Mouse (Mus musculus): ENCODE results near the gene Prkn. TPM values are rescaled to one million over a fixed set of nuclear protein-coding genes. Genes with fewer than 3 reads are reported as not detected.

Prkn gene
- polyA plus RNA-seq, 1 experiment from 2014 or later = 3.9 TPM

DNA sequence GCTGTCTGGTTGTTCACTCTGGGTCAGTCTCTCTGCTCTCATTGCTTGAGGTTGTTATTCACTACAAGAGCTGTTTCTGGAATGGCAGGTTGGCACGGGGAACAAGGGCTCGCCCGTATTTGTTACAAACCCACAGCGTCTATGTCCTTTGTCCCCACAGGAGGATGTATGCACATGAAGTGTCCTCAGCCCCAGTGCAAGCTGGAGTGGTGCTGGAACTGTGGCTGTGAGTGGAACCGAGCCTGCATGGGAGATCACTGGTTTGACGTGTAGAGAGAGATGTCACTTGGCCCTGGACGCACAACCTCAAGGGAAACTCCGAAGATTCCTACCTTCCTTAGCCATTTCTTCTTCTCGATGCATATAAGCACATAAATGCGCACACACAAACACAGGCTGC is 1221.2 kb downstream of the Prkn start:
- peaks cover 4% of the 10 kb centered on the region; the same call in 1 of the 2 replicates for H3K4me1 ChIP-seq (replicated peaks)
- 95% methylated on average over 10 of the region's 10 CpGs for WGBS
- no peak overlapping the region for H3K9ac ChIP-seq
- H3K36me3 ChIP-seq = no peaks in the 10 kb centered on the region
- H3K27me3 ChIP-seq = no peaks in the 10 kb centered on the region
- H3K27ac ChIP-seq = no peak overlapping the region
- no peak overlapping the region for H3K4me3 ChIP-seq
- H3K4me2 ChIP-seq = no peak overlapping the region
- H3K9me3 ChIP-seq = no peaks in the 10 kb centered on the region
- no peak for ATAC-seq (ENCODE audit: low FRiP score)

DNA sequence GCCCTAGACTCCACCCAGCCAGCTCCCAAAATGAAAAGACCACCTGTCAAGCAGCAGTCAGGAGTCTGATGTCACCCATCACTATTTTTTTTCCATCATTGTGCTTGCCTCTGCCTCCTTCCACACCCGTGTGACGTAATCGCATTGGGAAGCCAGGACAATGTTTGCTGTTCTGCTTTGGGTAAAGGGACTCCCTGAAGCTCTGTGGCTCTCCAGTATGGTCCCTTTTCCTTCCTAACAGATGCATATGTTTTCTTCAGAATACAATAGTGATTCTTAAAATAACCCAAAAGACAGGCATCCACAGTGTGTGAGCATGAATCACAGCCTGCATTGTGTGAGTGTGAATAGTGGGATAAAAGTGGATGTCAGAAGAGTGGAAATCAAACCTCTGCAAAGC is 1222.7 kb downstream of the Prkn start:
- Histone ChIP-seq H3K4me2 (no peak overlapping the region), H3K4me1 (replicated peaks) (peaks cover 4% of the 10 kb centered on the region; the same call in 1 of the 2 replicates), H3K9ac (no peak overlapping the region), H3K9me3 (no peaks in the 10 kb centered on the region), H3K4me3 (no peak overlapping the region), H3K27ac (no peak overlapping the region), H3K36me3 (no peaks in the 10 kb centered on the region), H3K27me3 (no peaks in the 10 kb centered on the region)
- no peak for ATAC-seq (ENCODE audit: low FRiP score)
- 78% methylated on average over 3 of the region's 3 CpGs for WGBS

DNA sequence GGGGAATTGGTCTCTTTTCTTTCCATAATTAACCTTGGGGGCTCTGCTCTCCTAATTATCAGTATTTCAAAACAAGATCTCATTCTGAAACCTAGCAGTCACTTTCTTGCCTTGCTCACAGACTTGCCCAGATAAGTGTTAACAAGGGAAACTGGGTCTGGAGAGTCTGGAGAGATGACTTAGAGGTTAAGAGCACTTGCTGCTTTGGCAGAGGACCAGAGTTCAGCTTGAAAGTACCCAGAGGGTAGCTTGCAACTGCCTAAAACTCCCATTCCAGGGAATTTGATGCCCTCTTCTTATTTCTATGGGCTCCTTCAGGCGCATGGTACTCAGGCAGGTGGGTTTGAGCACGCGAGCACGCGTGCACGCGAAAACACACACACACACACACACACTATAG is 1223.3 kb downstream of the Prkn start:
- H3K27me3 ChIP-seq = no peaks in the 10 kb centered on the region
- ATAC-seq (ENCODE audit: low FRiP score) = no peak
- WGBS = 96% methylated on average over 7 of the region's 7 CpGs

DNA sequence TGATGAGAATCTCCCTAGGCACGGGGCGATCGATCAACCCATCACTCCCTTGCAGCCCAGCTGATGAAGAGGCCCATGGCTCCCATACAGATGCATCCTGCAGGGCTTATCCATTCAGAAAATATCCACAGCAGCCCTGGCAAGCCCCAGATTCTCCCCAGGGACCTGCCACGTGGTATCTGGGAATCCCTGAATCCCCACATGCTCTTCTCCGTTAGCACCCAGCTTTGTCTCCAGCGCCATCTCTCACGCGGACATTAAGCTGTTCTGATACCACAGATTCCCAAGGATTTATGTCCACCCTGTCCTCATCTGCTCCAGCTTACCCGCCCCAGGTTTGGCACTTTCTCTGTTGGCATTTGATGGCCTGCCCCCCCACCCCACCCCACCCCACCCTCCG is 1225.9 kb downstream of the Prkn start:
- H3K9ac ChIP-seq = no peak overlapping the region
- 70% methylated on average over 10 of the region's 10 CpGs for WGBS
- no peaks in the 10 kb centered on the region for H3K36me3 ChIP-seq
- no peak overlapping the region for H3K27ac ChIP-seq
- H3K4me2 ChIP-seq = no peak overlapping the region
- peaks cover 5% of the 10 kb centered on the region; the same call in 1 of the 2 replicates for H3K9me3 ChIP-seq
- H3K4me3 ChIP-seq = no peak overlapping the region
- no peak for ATAC-seq (ENCODE audit: low FRiP score)
- no peaks in the 10 kb centered on the region for H3K27me3 ChIP-seq
- peaks cover 4% of the 10 kb centered on the region; the same call in 1 of the 2 replicates for H3K4me1 ChIP-seq (replicated peaks)

More for the DNA sequence above, 1223.3 kb downstream of the Prkn start:
- H3K9ac ChIP-seq = no peak overlapping the region
- H3K36me3 ChIP-seq = no peaks in the 10 kb centered on the region
- H3K27ac ChIP-seq = no peak overlapping the region
- H3K4me3 ChIP-seq = no peak overlapping the region
- no peak overlapping the region for H3K4me2 ChIP-seq
- H3K4me1 ChIP-seq (replicated peaks) = peaks cover 4% of the 10 kb centered on the region; the same call in 1 of the 2 replicates
- H3K9me3 ChIP-seq = no peaks in the 10 kb centered on the region

DNA sequence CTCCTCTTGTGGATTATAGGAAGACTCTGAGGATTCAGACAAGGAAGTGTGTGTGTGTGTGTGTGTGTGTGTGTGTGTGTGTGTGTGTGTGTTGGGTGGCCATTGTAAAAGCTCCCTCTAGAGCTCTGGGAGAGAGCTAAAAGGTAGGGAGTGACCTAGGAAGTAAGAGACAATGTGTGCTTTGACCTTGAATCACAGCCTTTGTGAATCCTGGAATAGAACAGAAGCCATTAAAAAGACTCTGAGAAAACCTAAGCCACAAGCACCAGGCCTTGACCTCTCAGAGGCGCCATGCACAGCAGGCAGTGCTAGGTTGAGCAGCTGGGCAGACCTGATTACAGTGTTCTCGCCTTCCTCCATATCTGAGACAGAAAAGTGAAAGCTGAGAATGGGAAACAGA is 1236.6 kb downstream of the Prkn start:
- ATAC-seq (ENCODE audit: low FRiP score) = no peak
- WGBS = 34% methylated on average over 2 of the region's 2 CpGs
- Histone ChIP-seq H3K36me3 (no peaks in the 10 kb centered on the region), H3K27ac (no peak overlapping the region), H3K4me2 (no peak overlapping the region), H3K9ac (no peak overlapping the region), H3K4me3 (no peak overlapping the region), H3K27me3 (no peaks in the 10 kb centered on the region), H3K4me1 (replicated peaks) (peaks cover 6% of the 10 kb centered on the region; the same call in 1 of the 2 replicates), H3K9me3 (no peaks in the 10 kb centered on the region)

DNA sequence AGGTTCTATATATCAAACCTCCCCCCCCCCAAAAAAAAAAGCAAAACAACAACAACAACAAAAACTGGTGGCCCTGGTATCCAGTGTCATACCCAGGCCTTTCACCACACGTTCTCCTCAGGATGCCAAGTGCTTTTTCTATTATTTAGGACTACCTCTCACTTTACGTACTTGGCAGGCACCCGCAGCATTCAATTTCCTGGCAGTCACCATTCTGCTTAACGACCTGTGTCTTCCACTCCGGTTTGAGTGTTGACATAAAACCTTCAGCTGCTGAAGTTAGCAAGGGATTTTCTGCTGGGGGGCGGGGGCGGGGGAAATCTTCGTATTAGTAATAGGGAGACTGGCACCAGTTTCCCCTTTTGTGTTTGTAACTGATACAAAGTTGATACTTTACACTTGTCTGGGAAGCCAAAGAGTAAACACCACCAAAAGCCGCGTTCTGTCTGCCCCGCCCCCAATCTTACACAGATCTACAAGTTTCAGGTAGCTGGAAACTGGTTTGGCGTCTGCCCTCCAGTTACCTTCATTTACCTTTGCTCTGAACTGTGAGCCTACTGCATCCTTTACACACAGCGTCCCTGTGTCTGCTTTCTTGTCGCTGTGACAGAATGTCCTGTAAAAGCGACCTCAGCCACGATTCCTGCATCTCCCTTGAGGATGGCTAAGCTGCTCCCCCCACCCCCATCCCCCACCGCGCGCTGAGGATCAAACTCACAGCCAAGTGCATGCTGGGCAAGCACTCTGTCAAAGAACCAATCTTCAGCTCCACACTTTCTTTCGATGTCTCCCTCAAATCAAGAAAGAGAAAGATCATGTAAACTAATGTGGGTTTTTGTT is 1240.7 kb downstream of the Prkn start:
- Histone ChIP-seq H3K4me3 (no peak overlapping the region), H3K9me3 (no peaks in the 10 kb centered on the region), H3K27ac (no peak overlapping the region), H3K4me2 (no peak overlapping the region), H3K27me3 (no peaks in the 10 kb centered on the region), H3K36me3 (no peaks in the 10 kb centered on the region), H3K9ac (no peak overlapping the region), H3K4me1 (replicated peaks) (peaks cover 6% of the 10 kb centered on the region; the same call in 1 of the 2 replicates)
- 56% methylated on average over 20 of the region's 20 CpGs for WGBS
- no peak for ATAC-seq (ENCODE audit: low FRiP score)

DNA sequence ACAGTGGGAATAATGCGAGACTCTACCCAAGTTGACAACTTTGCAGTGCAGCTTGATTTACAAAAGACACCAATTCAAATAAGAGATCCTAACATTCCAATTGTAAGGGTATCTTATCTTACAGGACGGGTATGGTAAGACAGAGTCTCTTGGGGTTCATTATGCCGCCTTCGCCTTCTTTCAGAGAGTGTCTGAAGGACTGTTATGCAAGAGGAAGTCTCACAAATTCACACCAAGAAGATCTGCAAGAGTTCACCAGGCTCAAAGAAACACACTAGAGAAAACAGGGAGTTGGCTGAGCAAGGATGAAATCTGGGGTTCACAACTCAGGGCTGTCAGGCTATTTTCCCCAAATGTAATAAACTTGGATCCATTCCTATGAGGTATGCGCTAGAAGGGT is 1242.0 kb downstream of the Prkn start:
- 91% methylated on average over 5 of the region's 5 CpGs for WGBS
- Histone ChIP-seq H3K27me3 (no peaks in the 10 kb centered on the region), H3K4me2 (no peak overlapping the region), H3K9me3 (no peaks in the 10 kb centered on the region), H3K27ac (no peak overlapping the region), H3K9ac (no peak overlapping the region), H3K4me1 (replicated peaks) (peaks cover 6% of the 10 kb centered on the region; the same call in 1 of the 2 replicates), H3K4me3 (no peak overlapping the region), H3K36me3 (no peaks in the 10 kb centered on the region)
- ATAC-seq (ENCODE audit: low FRiP score) = no peak

DNA sequence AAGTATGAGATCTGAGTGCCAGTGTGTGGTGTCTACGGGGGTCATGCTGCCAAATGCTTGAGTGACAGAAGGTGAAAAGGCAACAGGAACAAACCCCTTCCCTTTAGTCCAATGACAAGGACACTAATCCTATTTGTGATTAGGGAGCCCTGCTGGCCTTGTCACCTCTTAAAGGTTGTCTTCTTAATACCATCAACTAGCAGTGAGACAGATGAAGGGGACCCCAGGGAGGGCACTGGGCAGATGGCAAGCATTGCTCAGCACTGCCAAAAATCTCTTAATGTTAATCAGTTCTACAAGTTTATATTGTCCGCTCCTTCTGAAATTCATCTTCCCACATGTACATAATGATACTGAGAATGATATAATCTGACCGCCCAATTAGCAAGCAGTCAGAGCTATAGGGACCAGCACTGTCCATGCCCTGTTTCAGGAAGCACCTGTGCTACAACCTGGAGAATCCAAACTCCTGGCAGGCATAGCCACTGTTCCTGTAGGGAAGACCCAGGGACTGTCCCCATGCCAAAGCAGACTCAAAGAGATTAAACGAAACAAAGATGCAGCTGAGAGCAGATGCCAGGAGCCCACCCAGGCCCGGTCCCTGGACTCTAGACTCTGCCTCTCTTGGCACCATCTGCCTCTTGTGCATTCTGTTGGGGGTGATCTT is 1250.2 kb downstream of the Prkn start:
- WGBS = 67% methylated on average over 5 of the region's 5 CpGs
- H3K4me1 ChIP-seq (replicated peaks) = peaks cover 8% of the 10 kb centered on the region

DNA sequence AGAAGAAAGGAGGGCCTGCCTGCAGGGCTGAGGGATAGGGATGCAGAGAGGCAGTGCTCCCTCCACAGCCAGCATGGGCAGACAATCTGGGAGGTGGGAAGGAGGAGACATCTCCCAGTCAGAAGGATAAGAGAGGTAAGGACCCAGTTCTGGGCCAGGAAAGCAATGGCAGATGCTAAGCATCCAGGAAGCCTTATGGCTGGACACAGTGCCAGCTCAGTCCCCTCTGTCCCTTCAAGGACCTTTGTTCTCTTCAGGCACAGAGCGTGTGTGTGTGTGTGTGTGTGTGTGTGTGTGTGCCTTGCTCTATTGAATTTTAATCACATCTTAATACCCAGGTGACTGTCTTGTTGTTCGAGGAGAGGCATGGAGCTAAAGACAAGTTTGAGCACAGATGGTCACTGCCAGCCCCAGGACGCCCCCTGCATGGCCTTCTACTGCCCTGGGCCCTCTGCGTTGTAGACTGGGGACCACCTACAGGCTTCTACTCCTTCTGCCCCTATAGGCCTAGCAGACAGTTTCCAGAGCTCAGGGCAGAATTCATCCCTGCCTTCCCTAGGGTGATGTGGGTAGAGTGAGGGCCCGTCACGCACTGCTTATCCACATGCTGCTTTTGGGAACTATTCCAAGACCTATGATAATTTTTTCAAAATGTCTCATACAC is 1252.8 kb downstream of the Prkn start:
- H3K4me3 ChIP-seq = no peak overlapping the region
- H3K27ac ChIP-seq = no peak overlapping the region
- peaks cover 8% of the 10 kb centered on the region for H3K4me1 ChIP-seq (replicated peaks)
- no peak for ATAC-seq (ENCODE audit: low FRiP score)
- H3K9me3 ChIP-seq = no peaks in the 10 kb centered on the region
- H3K9ac ChIP-seq = no peak overlapping the region
- H3K4me2 ChIP-seq = no peak overlapping the region
- no peaks in the 10 kb centered on the region for H3K36me3 ChIP-seq
- H3K27me3 ChIP-seq = no peaks in the 10 kb centered on the region
- 70% methylated on average over 6 of the region's 6 CpGs for WGBS

More for the DNA sequence above, 1250.2 kb downstream of the Prkn start:
- H3K27ac ChIP-seq = no peak overlapping the region
- no peak overlapping the region for H3K9ac ChIP-seq
- no peak overlapping the region for H3K4me3 ChIP-seq
- no peak for ATAC-seq (ENCODE audit: low FRiP score)
- H3K9me3 ChIP-seq = no peaks in the 10 kb centered on the region
- H3K4me2 ChIP-seq = no peak overlapping the region
- no peaks in the 10 kb centered on the region for H3K36me3 ChIP-seq
- H3K27me3 ChIP-seq = no peaks in the 10 kb centered on the region

DNA sequence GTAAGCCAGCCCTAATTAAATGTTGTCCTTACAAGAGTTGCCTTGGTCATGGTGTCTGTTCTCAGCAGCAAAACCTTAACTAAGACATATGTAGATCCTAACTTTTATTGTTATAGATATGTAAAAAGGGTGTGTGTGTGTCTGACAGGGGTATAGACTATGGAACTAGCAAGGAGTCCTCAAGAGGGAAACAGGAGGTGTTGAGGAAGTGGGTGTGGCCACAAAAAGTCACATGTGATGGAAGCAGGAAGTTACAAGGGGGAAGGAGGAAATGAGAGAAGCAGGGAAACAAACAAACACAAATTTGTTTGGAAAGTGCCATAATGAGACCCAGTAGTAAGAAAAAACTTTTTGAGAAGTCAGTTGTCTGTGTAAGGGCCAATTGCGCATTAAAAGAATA is 1253.8 kb downstream of the Prkn start:
- no peak for ATAC-seq (ENCODE audit: low FRiP score)
- Histone ChIP-seq H3K4me2 (no peak overlapping the region), H3K9ac (no peak overlapping the region), H3K27ac (no peak overlapping the region), H3K36me3 (no peaks in the 10 kb centered on the region), H3K4me1 (replicated peaks) (peaks cover 8% of the 10 kb centered on the region), H3K4me3 (no peak overlapping the region), H3K27me3 (no peaks in the 10 kb centered on the region), H3K9me3 (no peaks in the 10 kb centered on the region)
- WGBS = 100% methylated on average over 1 of the region's 1 CpGs

DNA sequence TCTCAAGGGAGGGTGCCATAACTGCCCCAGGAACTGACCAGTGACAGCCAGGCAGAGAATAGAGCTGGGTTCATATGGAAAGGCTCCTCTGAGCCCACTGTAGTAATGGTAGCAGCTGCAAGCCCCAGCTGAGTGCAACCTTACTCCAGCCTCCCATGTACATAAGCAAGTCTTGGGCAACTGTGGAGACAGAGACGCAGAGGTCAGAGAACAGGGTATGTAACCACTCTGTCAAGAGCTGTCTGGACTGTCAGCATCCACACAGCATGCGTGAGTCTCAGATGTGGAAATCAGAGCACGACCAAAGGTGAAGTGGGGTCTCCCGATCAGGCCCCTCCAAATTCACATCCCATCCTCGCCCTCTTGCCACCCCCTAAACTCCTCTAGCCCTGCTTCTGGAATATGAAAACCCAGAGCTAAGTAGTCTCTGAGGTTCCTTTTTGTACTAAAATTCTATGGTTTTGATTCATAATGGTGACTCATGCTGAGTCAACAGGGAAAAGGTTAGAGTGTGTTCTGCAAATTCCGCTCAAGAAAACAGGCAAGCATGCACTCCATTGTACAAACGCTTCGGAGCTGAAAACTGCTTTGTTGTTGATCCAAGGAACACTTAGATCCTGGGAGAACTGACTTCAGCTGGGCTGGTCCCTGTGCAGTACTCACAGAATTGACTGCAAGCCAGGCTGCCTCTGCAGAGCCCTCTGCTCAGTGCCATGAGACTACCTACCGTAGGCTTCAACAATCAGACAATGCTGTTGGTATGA is 1254.8 kb downstream of the Prkn start:
- Histone ChIP-seq H3K4me1 (replicated peaks) (peaks cover 7% of the 10 kb centered on the region), H3K36me3 (no peaks in the 10 kb centered on the region), H3K4me2 (no peak overlapping the region), H3K27ac (no peak overlapping the region), H3K9me3 (peaks cover 3% of the 10 kb centered on the region; the same call in 1 of the 2 replicates), H3K9ac (no peak overlapping the region), H3K27me3 (no peaks in the 10 kb centered on the region), H3K4me3 (no peak overlapping the region)
- 78% methylated on average over 9 of the region's 9 CpGs for WGBS
- no peak for ATAC-seq (ENCODE audit: low FRiP score)

DNA sequence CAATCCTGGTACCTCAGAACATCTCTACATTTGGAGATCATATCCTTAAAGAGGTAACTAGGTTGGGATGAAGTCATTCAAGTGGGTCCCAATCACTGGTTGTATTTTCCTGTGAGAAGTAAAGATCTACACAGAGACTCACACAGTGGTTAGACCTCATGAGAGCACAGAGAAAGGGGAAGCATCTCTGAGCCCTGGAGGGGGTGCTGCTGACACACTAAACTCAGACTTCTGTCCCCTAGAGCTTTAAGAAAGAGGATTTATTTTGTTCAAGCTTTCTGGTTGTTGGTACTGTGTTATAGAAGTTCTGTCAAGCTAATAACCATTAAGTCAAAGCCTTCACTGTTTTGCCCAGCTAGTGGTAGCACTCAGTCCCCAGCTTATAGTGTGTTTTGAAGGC is 1259.2 kb downstream of the Prkn start:
- Histone ChIP-seq H3K9me3 (peaks cover 10% of the 10 kb centered on the region; the same call in 1 of the 2 replicates), H3K9ac (no peak overlapping the region), H3K4me2 (no peak overlapping the region), H3K27me3 (no peaks in the 10 kb centered on the region), H3K4me3 (no peak overlapping the region), H3K4me1 (replicated peaks) (no peaks in the 10 kb centered on the region), H3K36me3 (no peaks in the 10 kb centered on the region), H3K27ac (no peak overlapping the region)
- no peak for ATAC-seq (ENCODE audit: low FRiP score)

All from hindbrain, embryonic 13.5 days (tissue).